Mouse (Mus musculus): Measurements from ENCODE around the gene Zfp30.

DNA sequence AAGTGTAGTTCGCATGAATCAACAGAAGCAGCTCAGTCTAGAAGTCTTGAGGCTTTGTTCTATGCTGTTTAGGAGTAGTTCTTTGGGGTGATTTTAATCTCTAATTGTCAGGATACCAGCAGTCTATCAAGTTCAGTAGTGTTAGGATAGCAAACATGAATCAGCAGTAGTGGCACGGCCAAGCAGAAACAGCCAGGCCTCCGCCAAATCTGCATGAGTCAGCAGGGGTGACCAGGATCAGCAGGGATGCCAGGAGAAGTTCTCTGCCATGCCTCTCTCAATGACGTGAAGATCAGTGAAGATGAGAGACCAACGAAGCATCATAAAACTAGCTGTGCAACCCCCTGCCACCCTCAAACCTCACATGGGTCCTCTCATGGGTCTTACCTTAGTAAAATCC lies 23.3 kb upstream of the Zfp30 start:
- TF ChIP-seq POLR2A (IDR thresholded peaks at IDR 0.05; ENCODE audit: insufficient read depth, low read length) (no peak), CTCF (IDR thresholded peaks at IDR 0.05; ENCODE audit: low read depth, low read length) (no peak)

Measured in ES-Bruce4 (cell line).